Mouse (Mus musculus) layer of hippocampus, adult 8-10 months (tissue): Measurements from ENCODE around the gene Gabbr2. TPM values are rescaled to one million over a fixed set of nuclear protein-coding genes. Genes with fewer than 3 reads are reported as not detected.

Source experiments
- DNase-seq, 2 experiments: peaks; one replicate each; pipeline ENCODE4 v3.0.0; 2022; ENCODE audit warnings: low spot score in 2 of 2
- total RNA-seq, 4 experiments: library from RNA; stranded (reverse); gene quantifications; 2 replicates each; pipeline ENCODE4 v1.2.4; 2022

Gabbr2 gene
- total RNA-seq, 4 experiments from 2014 or later, result 175 to 209 (median 187) TPM

DNA sequence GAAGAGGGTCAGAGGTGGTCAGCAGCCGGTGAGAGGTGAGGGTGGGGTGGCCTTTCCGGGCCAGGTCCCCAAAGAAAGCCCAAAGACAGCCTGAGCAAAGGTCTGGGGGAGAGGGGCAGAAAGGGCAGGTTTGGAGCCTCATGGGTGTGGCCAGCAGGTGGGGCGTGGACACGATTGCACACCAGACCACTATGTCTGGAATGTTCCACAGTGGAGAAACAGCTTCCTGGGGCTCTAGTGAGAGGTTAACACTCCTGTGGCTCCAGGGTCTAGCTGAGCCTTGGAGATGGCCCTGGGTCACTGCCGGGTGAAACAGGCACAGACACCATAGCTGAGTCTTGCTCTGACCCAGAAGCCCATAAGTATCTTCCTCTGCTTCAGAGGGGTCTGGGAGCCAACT lies 368.7 kb downstream of the Gabbr2 start:
- DNase-seq, result no peak

DNA sequence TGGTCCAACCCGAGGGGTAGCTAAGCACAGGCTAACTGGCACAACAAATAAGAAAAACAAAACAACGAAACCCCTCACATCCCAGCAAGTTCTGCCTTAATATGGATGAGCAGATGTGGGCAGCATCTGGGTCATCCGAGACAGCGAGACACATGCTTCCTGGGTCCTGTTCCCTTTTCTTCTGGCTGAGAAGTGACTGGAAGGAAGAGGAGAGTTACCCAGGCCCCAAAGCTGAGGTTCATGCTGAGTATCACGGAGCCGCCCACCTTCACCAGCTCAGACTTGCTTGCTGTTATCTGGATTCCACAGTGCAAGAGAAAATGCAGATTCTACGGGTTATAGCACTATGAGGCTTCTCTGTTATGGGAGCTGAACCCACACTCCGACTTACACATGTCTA lies 370.7 kb downstream of the Gabbr2 start:
- DNase-seq, result no peak

GRCm38 (mm10) chr4:46620330-46620729 lies 371.3 kb downstream of the Gabbr2 start:
- DNase-seq, result no peak

DNA sequence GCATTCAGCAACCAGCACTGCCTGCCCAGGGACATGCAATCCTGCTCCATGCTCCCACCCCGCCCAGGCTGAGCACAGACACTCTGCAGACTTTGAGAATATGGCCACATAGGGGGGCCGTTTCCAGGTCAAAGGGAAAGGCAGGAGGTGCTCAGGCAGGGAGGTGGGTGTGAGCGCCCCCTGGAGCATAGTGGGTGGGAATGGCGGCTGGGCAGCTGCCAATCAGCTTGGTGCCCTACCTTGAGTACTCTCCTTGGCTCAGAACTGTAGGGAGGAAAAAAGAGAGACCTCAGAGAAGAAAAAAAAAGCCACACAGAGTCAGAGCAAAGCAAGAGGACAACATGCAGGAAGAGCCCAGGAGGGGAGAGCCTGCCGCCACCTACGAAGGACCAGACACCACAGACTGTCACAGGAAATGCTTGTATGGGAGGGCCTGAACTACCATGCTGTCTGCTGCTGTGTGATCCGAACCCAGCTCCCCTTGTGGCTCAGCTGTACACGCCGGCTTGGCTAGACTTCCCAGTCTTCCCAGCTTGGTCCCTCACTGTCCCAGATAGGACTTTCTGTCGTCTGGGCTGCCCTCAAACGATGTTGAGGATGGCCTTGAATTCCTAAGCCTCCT lies 373.4 kb downstream of the Gabbr2 start:
- DNase-seq, result no peak

- no peak for DNase-seq
These were observed 374.3 kb downstream of the Gabbr2 start for GRCm38 (mm10) chr4:46617408-46617807.

GRCm38 (mm10) chr4:46614641-46615040 lies 377.0 kb downstream of the Gabbr2 start:
- DNase-seq, result no peak

GRCm38 (mm10) chr4:46613618-46614017 lies 378.1 kb downstream of the Gabbr2 start:
- DNase-seq, result no peak

Other genes with a start within 250 kb of the Gabbr2 start
- 10 to 100 TPM; 19.5 to 30.3 (median 23.8) TPM for gene Anks6, start 65.6 kb upstream of the Gabbr2 start, total RNA-seq
- 1 to 10 TPM in 3 of 4 experiments, under 1 TPM in 1; 0.87 to 1.7 (median 1.4) TPM for gene Galnt12, start 100.0 kb upstream of the Gabbr2 start, total RNA-seq
- 10 to 100 TPM in 1 of 4 experiments, 1 to 10 TPM in 3; 5.5 to 13.3 (median 5.7) TPM for gene Col15a1, start 216.3 kb upstream of the Gabbr2 start, total RNA-seq